Mouse (Mus musculus) thymus, adult 2 months (tissue): ENCODE measurements around the gene Supt20.

ENCODE experiments used
- CTCF ChIP-seq: fragments of 200-500 bp; IDR thresholded peaks from 2 replicates; pipeline ENCODE4 v1.5.1; 2012; ENCODE audit warnings: mild to moderate bottlenecking, control low read depth, low read length, moderate library complexity, borderline replicate concordance; ENCODE audit not compliant: control insufficient read depth, poor library complexity, insufficient read depth; ENCODE audit errors: extremely low read depth
- POLR2A ChIP-seq: fragments of 200-500 bp; IDR thresholded peaks from 2 replicates; pipeline ENCODE4 v1.6.1; 2012; ENCODE audit warnings: mild to moderate bottlenecking, low read length, control low read depth, moderate library complexity; ENCODE audit not compliant: control insufficient read depth, poor library complexity, insufficient read depth; ENCODE audit errors: extremely low read depth

DNA sequence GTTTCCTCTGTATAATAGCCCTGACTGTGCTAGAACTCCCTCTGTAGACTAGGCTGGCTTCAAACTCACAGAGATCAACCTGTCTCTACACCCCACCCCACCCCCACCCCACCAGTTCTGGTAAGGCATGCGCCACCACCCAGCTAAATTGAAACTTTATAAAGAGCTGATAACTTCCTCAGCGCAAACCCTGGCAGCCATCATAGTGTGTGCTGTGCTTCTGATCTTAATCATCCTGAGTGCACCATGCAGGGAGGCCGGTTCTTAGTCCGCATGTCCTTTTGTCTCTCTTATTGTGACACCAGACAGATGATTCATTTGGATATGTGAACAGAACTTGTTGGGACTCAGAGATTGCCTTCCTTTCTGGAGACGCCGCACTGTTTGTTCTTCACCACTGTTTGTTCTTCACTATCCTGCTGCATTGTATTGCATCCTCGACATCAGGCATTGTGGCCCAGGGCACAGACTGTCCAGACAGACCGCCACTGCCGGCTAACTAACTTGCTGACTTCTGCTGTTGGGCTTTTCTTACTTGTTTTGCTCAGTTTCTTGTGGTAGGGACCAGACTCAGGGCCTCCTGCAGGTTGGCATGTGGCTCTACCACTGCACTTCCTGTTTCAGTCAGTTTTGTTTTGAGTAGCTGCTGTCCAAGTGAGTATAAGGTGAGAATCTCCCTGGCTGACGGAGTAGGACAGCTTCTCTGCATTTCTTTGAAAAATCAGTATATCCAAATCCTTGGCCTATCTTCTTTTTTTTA lies 31.3 kb downstream of the Supt20 start:
- TF ChIP-seq POLR2A (no peak), CTCF (no peak)
